Mouse (Mus musculus): ENCODE results near the gene Acyp2.

The Acyp2 gene

DNA sequence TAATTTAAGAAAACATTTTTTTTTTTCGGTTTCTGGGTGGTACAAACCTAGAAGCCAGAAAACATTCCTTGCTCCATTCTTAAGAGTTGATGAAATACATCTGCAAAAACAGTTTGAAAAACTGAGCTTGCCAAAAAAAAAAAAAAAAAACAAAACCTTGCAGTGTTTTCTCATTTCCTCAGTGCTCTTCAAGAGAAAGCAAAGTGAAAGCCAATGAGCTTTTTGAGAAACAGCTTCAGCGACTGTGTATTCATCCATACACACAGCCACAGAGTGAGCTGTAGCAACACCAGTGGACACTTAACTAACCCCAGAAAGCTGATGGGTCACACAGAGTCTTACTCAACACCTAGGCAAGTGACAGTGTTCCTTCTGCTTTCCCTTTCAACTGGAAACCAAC, 69.4 kb downstream of the Acyp2 start:
- no peak for DNase-seq (ENCODE audit: low read depth)

DNA sequence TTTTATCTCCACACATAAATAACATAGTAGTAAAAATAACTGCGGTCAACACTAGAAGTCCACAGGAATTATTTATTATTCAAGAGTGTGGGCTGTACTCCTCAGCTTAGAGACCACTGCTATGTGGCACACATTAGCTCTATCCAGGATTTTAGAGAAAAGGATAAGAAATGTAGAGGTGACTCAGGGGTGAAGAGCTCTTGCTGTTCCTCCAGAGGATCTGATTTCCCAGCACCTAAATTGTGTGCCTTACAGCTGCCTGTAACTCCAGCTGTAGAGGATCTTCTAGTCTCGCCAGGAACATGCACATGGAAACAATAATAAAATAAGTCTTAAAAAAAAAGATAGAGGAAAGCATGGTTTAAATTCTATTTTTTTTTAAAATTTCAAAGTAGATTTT, 70.5 kb downstream of the Acyp2 start:
- no peak for DNase-seq (ENCODE audit: low read depth)

DNA sequence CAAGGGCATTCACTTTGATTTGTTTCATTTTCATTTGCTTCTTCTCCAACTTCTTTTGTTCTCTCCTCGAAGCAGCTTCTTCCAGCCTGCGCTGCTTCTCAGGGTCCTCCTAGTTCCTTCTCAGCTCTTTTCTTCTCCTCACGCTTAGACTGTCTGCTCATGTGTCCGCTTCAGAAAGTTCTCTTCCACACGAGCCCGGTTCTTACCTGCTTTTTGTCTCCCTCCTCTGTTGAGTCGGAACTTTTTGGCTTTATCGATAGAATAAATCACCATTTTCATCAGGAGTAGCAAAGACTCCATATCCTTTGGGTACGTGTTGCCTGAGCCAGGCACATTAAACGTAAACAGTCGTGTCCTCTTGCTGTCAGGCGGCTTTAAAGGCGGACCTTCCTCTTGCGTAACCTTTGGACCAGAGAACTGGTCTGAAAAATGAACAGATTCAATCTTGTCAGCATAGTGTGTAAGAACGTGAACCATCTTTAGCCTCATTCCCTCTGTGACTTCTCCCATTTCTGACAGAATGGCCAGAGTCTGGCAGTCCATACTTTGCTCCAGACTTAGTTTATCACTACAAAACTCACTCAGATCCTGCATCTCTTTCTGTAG, 76.5 kb downstream of the Acyp2 start:
- DNase-seq (ENCODE audit: low read depth), result no peak

DNA sequence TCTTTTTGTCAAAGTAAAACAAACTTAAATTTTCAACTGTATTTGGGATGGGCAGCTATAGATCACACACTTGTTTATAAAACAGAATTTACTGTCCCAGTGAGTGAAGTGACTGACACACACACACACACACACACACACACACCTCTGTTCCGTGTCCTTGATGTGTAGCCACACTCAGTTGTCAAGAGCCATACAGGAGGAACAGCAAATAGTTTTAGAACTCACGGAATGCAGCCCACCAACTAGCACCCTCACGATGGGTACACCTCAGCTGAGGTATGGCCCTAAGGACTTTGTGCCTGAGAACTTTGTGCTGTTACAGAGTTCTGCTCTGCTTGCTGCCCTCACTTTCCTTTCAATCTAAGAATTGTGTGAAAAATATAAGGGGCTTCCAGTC, 78.8 kb downstream of the Acyp2 start:
- no peak for DNase-seq (ENCODE audit: low read depth)

DNA sequence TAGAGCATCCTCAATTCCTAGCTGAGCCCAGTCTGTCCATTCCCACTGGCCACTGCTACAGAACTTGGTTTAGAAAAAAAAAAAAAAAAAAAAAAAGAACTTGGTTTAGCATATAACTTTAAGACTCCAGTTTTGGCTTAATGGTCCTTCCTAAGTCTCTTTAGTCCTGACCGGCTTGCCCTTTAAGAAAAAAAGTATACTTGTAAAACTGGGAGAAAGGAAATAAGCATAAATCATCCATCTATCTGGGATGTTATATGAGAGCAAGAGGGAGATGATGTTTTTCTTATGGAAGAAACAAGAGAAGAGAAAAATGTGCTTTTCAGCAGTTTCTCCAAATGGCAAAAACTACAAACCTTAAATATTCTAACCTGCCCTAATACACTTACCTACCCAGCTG, 89.2 kb downstream of the Acyp2 start:
- no peak for DNase-seq (ENCODE audit: low read depth)

DNA sequence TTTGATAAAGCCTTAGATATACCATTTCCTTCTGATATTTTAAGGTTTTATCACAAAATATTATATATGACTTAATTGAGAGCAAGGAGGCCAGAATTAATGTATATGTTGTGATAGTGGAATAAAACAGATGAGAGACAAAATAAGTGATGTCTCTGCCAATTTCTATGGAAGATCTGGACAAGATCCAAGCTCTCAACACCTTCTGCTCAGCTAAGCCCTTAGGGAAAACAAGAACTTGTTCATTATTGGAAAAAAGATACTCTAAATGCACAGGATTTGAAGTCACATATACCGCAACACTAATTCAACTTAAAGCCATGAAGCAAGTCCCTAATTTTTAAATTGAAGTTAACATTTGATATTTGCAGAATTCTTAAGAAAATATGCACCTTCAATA, 96.0 kb downstream of the Acyp2 start:
- DNase-seq (ENCODE audit: low read depth), result no peak

DNA sequence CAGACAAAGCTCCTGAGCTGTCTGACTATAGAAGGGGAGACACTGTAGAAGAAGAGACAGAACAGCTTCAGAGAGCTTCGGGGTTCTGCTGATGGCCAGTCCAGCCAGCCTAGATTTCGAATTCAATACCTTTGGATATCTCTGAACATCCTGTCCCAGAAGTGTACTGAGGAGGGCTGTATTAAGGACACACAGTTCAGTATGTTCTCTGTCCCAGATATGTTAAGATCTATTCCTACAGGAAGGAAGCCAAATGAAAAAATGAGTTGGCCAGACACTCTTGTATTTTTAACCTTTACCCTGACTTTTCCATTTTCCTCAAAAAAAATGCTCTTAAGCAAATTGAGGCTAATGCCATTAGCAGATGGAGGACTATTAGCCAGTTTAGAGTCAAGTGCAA, 132.3 kb downstream of the Acyp2 start:
- no peak for DNase-seq (ENCODE audit: low read depth)

DNA sequence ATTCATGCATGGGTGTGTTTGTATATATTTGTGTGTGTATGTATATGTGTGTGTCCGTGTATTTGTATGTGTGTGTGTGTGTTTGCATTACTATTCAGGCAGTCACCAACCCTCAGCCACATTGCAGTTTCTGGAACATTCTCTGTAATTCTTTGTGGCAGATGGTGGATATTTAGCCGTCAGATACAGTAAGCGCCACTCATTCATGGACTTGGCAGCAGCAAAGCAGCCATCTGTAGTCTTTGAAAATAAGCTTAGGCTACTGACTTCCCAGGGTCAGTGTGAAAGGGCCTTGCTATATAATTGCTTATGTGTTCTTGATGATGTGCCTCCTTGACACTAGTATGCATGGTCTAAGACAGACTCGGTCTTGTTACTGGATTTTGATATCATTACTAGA, 141.2 kb downstream of the Acyp2 start:
- no peak for DNase-seq (ENCODE audit: low read depth)

DNA sequence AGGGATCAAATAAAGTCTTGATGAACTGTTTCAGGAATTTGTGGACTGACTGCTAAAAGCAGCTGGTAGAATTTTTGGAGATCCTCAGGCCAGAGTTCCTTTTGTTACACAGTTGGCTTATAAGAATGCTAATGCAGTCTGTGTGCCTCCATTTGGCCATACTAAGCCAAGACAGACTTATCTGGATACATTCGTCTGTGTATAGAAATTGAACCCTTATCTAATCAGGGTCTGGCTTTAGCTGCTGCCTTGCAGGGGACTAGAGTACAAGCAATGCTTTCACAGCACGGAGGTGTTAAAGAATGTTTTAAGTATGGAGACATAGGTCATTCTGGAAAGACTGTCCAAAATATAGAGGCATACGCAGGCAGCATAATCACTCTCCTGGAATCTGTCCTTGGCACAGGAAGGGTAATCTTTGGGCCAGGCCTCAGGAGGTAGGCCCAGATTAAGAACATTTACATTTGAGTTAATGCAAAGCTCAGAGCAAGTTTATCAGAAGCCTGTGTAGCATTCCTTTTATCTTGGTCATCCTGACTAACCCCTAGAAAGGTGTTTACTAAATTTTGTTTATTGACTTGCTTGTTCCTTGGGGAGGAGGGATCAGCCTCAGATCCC, 150.5 kb downstream of the Acyp2 start:
- DNase-seq (ENCODE audit: low read depth), result no peak

DNA sequence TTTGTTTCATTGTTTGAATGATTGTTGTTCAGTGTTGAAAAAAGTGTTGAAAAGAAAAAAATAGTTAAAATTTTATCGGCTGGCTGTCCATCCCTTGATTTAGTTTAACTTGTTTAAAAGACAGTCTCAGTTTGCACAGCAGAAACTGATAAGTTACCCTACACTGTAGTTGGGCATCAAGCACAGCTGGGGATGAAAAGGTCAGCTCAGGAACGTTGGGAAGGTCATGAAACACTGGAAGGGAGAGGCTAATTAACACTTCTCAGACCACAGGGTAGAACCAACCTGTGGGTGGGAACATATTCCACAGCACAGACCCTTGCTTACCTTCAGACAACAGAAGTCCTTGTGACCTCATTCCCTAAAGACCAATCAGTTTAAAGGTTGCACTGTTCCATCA, 152.2 kb downstream of the Acyp2 start:
- DNase-seq (ENCODE audit: low read depth), result no peak

DNA sequence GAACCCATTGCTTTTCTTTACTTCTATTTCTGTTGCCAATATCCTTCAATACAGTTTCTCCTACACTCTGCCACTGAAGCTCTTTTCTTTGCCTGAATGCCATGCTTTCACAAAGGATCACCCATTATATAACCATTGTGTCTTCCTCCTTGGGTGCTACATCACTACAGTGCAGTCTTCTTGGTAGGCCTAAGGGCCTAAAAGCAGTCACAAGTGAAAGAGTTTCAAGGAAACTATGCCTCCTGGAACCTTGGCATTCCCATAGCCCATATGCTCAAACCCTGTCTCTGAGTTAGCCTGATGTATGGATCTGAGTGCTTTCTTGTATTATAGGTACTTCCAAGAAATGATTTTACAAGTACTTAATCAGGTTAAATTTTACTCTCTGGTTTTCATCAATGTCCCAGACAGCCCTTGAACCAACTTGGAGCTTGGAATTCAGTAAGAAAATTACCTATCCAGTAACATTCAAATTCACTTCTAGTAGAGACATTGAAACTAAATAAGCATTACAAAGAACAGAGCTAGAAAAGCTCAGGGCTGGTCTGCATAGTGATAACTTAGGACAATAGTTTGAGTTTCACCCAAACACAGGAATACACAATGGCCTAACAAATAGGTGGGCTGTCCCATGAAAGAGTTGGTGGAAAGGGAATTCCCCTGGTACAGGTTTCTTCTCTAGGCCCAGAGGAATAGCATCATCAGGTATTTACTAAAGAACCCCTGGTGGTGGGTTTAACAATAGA, 157.7 kb downstream of the Acyp2 start:
- no peak for DNase-seq (ENCODE audit: low read depth)

DNA sequence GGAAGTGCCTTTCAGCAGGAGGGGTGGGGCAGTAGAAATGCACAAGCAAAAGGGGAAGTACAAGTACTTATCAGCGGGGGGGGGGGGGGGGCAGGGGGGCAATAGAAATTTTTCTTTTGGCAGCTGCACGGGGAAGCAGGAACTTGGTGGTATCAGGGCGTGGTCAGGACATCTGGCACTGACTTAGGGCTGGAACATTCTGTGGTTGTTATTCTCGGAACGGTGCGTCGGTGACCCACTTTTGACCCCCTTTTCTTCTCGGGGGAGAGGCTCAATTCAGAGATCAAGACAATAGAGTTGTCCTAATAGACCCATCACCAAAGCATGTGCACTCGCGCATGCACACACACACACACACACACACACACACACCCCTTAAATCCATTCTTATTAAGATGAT, 161.2 kb downstream of the Acyp2 start:
- no peak for DNase-seq (ENCODE audit: low read depth)

DNA sequence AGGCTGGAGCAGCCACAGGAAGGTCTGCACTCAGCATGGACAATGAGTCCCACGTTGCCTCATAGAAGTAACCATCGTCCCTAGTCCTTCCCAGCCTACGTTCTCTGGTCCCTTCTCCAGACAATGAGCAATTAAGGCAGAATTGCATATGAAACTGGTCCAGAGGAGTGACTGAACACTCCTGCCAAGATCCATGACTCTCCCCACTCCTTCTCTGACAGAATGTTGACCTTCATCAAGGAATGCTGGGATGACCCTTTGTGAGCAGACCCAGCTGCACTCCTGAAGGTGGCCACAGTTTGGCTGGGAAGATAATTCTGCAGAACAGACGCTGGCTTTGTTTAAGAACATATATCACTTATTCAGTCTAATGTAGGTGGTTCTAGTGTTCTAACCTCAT, 166.1 kb downstream of the Acyp2 start:
- DNase-seq (ENCODE audit: low read depth), result no peak

DNA sequence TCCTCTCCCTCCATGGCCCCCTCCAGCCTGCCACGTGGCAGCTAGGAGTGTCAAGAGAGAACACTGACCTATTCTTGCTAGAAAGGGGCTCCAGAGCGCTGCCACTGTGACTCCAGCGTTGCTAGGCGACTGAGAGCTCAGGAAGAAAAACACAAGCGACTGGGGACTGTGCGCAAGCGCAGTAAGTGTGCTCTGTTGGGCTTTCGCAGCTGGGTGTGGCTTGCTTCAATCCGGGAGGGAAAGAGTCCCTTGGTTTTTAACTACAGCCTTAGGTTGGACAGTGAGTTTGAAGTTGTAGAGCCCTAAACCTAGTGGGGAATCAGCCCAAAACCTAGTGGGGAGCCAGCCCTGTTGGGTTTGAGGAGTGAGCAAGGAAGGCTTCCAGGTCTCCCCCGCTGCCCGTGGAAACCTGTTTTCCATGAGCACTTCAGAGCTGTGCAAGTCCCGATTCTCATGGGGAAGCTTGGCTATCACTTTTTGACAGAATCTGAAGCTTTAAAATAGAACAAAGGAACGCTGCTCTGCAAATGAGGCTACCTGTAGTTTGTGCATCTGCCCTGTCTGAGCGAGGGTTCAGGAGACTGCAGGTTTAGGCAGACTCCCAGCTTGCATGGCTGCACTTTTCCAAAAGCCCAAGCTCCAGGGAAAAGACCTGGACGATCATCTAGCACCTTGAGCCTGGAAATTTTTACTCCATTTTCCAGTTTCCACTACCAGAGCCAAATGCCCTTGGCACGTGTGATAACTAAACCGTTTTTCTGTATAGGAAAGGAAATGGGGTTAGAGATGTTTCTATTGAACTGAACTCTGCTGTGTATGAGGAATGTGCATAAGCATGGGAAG, 177.4 kb downstream of the Acyp2 start, which contains the start of gene 4930505A04Rik:
TSS of gene 4930505A04Rik (minus strand) at position 77 of the 843 bp plus-strand sequence.
- peak; percentile 13 for DNase-seq (ENCODE audit: low read depth)

DNA sequence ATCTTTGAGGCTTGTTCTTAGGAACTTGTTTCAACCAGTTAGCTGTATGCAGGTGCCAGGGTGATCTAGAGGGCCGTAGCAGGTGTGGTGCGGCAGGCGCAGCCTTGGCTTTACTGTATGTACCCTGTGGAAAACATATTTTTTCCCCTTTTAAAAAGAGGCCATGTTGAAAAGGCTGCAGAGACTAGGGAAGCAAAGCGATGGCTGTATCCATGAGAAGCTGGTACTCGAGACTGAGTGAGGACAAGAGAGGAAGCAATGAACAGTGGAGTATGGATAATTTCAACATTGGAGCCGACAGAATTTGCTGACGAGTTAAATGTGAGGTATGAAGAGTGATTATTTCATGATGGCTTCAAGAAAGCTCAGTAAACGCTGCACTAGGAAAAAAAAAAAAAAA, 178.2 kb downstream of the Acyp2 start:
- DNase-seq (ENCODE audit: low read depth), result no peak
